Mouse (Mus musculus) cerebellum, adult 2 months (tissue): ENCODE results near the gene Bloc1s3.

Experiments used
- CTCF ChIP-seq: fragments of 200-500 bp; IDR thresholded peaks from 2 replicates; pipeline ENCODE4 v1.5.1; 2011; ENCODE audit warnings: low read depth, mild to moderate bottlenecking, control low read depth, low read length, moderate library complexity, borderline replicate concordance; ENCODE audit not compliant: insufficient read depth
- POLR2A ChIP-seq: fragments of 200-500 bp; IDR thresholded peaks from 2 replicates; pipeline ENCODE4 v1.6.1; 2011; ENCODE audit warnings: low read length, control low read depth, borderline replicate concordance; ENCODE audit not compliant: insufficient read depth

DNA sequence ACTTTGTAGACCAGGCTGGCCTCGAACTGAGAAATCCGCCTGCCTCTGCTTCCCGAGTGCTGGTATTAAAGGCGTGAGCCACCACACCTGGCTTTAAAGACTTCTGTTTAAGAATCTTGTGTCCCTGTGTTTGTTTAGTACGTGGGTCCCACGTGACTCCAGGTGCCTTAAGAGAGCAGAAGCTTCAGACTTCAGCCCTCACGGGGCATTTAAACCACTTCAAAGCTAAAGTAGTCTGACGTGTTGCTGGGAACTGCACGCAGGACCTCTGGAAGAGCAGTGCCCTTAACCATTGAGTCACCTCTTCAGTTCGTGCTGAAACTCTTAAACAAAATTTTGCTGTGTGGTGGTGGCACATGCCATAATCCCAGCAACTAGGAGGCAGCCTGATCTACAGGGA lies 41.2 kb upstream of the Bloc1s3 start:
- no peak for TF ChIP-seq CTCF
- TF ChIP-seq POLR2A: no peak
